Mouse (Mus musculus): Measurements from ENCODE around the gene Aldh8a1. TPM values are rescaled to one million over a fixed set of nuclear protein-coding genes. Genes with fewer than 3 reads are reported as not detected.

The Aldh8a1 gene
- polyA plus RNA-seq (2015; fragmentation: Nextera tagmentation; extraction: Ambion mirVana): 2.9 and 3.5 TPM in 2 replicates

GRCm38 (mm10) chr10:21376682-21377473 is at the start of gene Aldh8a1:
Gene Aldh8a1, plus strand, starts transcription at chr10:21377291.
- WGBS: 81% methylated on average over 13 of the region's 13 CpGs
- Histone ChIP-seq H3K4me1 (no peaks in the 10 kb centered on the region), H3K36me3 (no peaks in the 10 kb centered on the region), H3K27me3 (no peaks in the 10 kb centered on the region), H3K27ac (no peak within 1 kb of the TSS), H3K9ac (no peak within 1 kb of the TSS), H3K4me3 (replicated peaks) (no peak within 1 kb of the TSS), H3K9me3 (replicated peaks) (no peaks in the 10 kb centered on the region), H3K4me2 (no peak within 1 kb of the TSS)
- ATAC-seq (replicated peaks; ENCODE audit: low FRiP score): no peak

DNA sequence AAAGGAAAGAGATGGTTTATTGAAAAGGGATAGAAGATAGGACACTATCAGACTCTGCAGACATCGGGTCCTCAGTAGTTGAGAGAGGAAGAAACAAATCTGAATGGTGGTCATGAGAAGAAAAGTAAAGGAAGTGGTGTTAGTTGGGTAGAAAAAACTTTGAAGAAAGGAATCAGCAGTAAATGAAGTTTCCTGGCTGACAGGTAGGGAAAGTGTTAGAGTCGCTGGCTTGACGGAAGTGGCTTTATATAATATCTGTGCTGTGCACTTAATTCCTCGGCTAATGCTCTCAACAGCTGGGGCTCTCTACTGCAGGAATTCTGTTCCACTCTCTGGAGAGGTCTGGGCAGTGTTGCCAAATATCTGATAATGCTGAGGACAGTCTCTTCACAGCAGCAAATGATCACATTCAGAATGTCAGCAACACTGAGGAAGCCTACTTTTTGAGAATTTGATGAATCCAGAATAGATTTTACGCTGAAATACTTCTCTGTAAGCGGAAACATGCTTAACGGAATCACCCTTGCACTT is 49.4 kb upstream of the Aldh8a1 start:
- ATAC-seq (replicated peaks; ENCODE audit: low FRiP score): no peak
- no peak overlapping the region for H3K4me2 ChIP-seq
- H3K4me1 ChIP-seq: no peaks in the 10 kb centered on the region
- H3K9ac ChIP-seq: no peak overlapping the region
- WGBS: 86% methylated on average over 7 of the region's 7 CpGs
- H3K27me3 ChIP-seq: no peaks in the 10 kb centered on the region
- no peak overlapping the region for H3K4me3 ChIP-seq (replicated peaks)
- no peaks in the 10 kb centered on the region for H3K9me3 ChIP-seq (replicated peaks)
- H3K27ac ChIP-seq: no peak overlapping the region
- H3K36me3 ChIP-seq: peaks cover 23% of the 10 kb centered on the region

GRCm38 (mm10) chr10:21334349-21335105 is 42.6 kb upstream of the Aldh8a1 start:
- H3K27me3 ChIP-seq: no peaks in the 10 kb centered on the region
- H3K9ac ChIP-seq: no peak overlapping the region
- H3K4me3 ChIP-seq (replicated peaks): no peak overlapping the region
- H3K36me3 ChIP-seq: peaks cover 66% of the 10 kb centered on the region
- WGBS: 79% methylated on average over 7 of the region's 7 CpGs
- 0 out of 2 replicates have a peak, but pooled peaks cover 6% of the 10 kb centered on the region for H3K9me3 ChIP-seq (replicated peaks)
- no peak for ATAC-seq (replicated peaks; ENCODE audit: low FRiP score)
- no peak overlapping the region for H3K4me2 ChIP-seq
- no peaks in the 10 kb centered on the region for H3K4me1 ChIP-seq
- H3K27ac ChIP-seq: no peak overlapping the region

- no peak for ATAC-seq (replicated peaks; ENCODE audit: low FRiP score)
- Histone ChIP-seq H3K36me3 (peaks cover 72% of the 10 kb centered on the region), H3K27ac (no peak overlapping the region), H3K9ac (no peak overlapping the region), H3K4me2 (no peak overlapping the region), H3K4me3 (replicated peaks) (no peak overlapping the region), H3K4me1 (no peaks in the 10 kb centered on the region), H3K27me3 (no peaks in the 10 kb centered on the region), H3K9me3 (replicated peaks) (0 out of 2 replicates have a peak, but pooled peaks cover 6% of the 10 kb centered on the region)
- WGBS: 96% methylated on average over 5 of the region's 5 CpGs
Observed at GRCm38 (mm10) chr10:21335534-21335933, 41.6 kb upstream of the Aldh8a1 start.

- Histone ChIP-seq H3K4me1 (no peaks in the 10 kb centered on the region), H3K4me3 (replicated peaks) (no peak overlapping the region), H3K4me2 (no peak overlapping the region), H3K36me3 (peaks cover 73% of the 10 kb centered on the region), H3K27me3 (no peaks in the 10 kb centered on the region), H3K9ac (no peak overlapping the region), H3K27ac (no peak overlapping the region), H3K9me3 (replicated peaks) (0 out of 2 replicates have a peak, but pooled peaks cover 6% of the 10 kb centered on the region)
- 74% methylated on average over 2 of the region's 2 CpGs for WGBS
- ATAC-seq (replicated peaks; ENCODE audit: low FRiP score): no peak
Observed at GRCm38 (mm10) chr10:21337191-21337590, 39.9 kb upstream of the Aldh8a1 start.

DNA sequence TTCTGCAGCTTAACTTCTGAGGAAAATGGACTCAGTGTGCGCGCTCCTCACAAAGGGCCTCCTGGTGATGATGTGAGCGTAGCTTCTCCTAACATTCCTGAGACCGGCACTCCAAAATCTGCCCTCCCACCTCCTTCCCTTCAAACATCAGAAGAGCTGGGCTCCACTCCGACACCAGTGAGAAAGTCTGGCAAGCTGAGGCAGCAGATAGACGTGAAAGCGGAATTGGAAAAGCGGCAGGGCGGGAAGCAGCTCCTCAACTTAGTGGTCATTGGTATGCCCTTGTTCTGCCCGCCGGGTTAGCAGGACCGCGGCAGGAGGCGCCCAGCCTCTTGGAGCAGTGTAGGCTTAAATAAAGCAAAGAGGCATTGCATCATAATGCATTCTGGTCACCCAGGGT is 35.4 kb upstream of the Aldh8a1 start:
- Histone ChIP-seq H3K4me1 (no peaks in the 10 kb centered on the region), H3K9ac (no peak overlapping the region), H3K9me3 (replicated peaks) (0 out of 2 replicates have a peak, but pooled peaks cover 5% of the 10 kb centered on the region), H3K27ac (no peak overlapping the region), H3K4me3 (replicated peaks) (no peak overlapping the region), H3K27me3 (no peaks in the 10 kb centered on the region), H3K36me3 (peaks cover 75% of the 10 kb centered on the region), H3K4me2 (no peak overlapping the region)
- WGBS: 93% methylated on average over 14 of the region's 14 CpGs
- ATAC-seq (replicated peaks; ENCODE audit: low FRiP score): no peak

DNA sequence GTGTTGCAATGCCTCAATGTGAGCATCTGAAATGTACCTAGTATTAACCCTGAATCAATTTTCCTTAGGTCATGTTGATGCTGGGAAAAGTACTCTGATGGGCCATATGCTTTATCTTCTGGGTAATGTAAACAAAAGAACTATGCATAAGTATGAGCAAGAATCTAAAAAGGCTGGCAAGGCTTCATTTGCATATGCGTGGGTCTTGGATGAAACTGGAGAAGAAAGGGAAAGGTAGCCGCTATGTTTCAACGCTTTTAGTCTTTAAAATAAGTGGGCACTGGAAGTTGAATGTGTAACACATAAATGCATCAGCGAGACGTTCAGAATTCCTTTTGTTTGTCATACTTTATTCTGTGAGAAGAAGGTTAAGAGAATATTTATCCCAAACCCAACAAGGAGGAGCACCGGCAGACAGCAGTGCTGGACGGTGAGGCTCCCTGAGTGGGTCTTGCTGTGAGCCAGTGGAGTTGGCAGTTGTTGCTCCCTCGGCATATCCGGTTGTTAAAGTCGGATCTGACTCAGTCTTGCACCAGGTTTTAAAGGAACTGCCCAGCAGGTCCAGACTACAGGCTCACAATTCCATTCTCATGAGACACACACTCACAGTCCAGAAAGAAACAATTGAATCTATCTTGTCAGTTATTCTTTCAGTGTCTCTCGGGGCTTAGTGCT is 34.6 kb upstream of the Aldh8a1 start:
- no peak for ATAC-seq (replicated peaks; ENCODE audit: low FRiP score)
- Histone ChIP-seq H3K9me3 (replicated peaks) (no peaks in the 10 kb centered on the region), H3K4me2 (no peak overlapping the region), H3K27me3 (no peaks in the 10 kb centered on the region), H3K36me3 (peaks cover 73% of the 10 kb centered on the region), H3K9ac (no peak overlapping the region), H3K27ac (no peak overlapping the region), H3K4me3 (replicated peaks) (no peak overlapping the region), H3K4me1 (no peaks in the 10 kb centered on the region)
- 89% methylated on average over 11 of the region's 11 CpGs for WGBS

GRCm38 (mm10) chr10:21347332-21347731 is 29.8 kb upstream of the Aldh8a1 start:
- Histone ChIP-seq H3K4me2 (no peak overlapping the region), H3K9ac (no peak overlapping the region), H3K27me3 (no peaks in the 10 kb centered on the region), H3K36me3 (peaks cover 59% of the 10 kb centered on the region), H3K4me1 (no peaks in the 10 kb centered on the region), H3K4me3 (replicated peaks) (no peak overlapping the region), H3K9me3 (replicated peaks) (no peaks in the 10 kb centered on the region), H3K27ac (no peak overlapping the region)
- WGBS: 95% methylated on average over 4 of the region's 4 CpGs
- ATAC-seq (replicated peaks; ENCODE audit: low FRiP score): no peak

DNA sequence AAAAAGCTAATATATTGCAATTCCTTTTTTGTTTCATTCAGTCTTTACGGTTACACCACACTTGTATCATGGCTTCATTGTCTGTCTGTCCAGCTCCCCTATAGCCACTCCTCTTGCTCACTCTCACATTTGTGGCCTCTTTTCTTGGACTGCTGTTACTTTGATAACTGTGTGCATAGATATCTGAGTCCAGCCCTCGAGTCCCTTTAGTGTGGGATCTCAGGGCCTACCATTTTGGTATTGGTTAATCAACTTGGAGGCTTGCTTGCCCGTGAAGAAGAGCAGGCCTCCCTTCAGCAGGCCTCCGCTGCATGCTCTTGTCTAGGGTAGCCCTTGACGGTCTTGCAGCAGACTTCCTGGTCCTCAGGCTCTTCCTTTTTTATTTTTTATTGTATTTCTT is 27.6 kb upstream of the Aldh8a1 start:
- H3K4me2 ChIP-seq: no peak overlapping the region
- WGBS: 93% methylated on average over 5 of the region's 5 CpGs
- H3K4me1 ChIP-seq: no peaks in the 10 kb centered on the region
- H3K36me3 ChIP-seq: peaks cover 68% of the 10 kb centered on the region
- no peaks in the 10 kb centered on the region for H3K9me3 ChIP-seq (replicated peaks)
- H3K27me3 ChIP-seq: no peaks in the 10 kb centered on the region
- no peak overlapping the region for H3K9ac ChIP-seq
- H3K27ac ChIP-seq: no peak overlapping the region
- H3K4me3 ChIP-seq (replicated peaks): no peak overlapping the region
- no peak for ATAC-seq (replicated peaks; ENCODE audit: low FRiP score)

DNA sequence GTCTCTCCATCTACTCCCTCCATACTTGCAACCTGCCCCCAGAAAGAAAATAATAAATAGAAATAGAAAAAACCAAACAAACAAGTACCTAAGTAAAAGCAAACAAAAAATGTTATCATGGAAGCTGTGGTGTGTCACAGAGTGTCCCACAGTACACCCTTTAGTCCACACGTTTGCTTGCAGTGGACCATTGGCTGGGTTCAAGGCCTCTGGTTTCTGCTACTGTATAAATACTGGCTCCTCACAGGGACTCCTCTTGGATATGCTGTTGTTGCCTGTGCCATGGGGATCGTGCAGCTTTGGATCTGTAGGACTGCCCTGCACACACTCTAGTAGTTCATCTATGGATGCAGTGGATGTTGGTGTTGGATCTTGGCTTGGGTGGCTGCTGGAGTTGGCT is 27.1 kb upstream of the Aldh8a1 start:
- H3K36me3 ChIP-seq: peaks cover 71% of the 10 kb centered on the region
- H3K27ac ChIP-seq: no peak overlapping the region
- H3K4me2 ChIP-seq: no peak overlapping the region
- H3K4me1 ChIP-seq: no peaks in the 10 kb centered on the region
- no peaks in the 10 kb centered on the region for H3K9me3 ChIP-seq (replicated peaks)
- H3K4me3 ChIP-seq (replicated peaks): no peak overlapping the region
- 98% methylated on average over 2 of the region's 2 CpGs for WGBS
- ATAC-seq (replicated peaks; ENCODE audit: low FRiP score): no peak
- H3K27me3 ChIP-seq: no peaks in the 10 kb centered on the region
- H3K9ac ChIP-seq: no peak overlapping the region

DNA sequence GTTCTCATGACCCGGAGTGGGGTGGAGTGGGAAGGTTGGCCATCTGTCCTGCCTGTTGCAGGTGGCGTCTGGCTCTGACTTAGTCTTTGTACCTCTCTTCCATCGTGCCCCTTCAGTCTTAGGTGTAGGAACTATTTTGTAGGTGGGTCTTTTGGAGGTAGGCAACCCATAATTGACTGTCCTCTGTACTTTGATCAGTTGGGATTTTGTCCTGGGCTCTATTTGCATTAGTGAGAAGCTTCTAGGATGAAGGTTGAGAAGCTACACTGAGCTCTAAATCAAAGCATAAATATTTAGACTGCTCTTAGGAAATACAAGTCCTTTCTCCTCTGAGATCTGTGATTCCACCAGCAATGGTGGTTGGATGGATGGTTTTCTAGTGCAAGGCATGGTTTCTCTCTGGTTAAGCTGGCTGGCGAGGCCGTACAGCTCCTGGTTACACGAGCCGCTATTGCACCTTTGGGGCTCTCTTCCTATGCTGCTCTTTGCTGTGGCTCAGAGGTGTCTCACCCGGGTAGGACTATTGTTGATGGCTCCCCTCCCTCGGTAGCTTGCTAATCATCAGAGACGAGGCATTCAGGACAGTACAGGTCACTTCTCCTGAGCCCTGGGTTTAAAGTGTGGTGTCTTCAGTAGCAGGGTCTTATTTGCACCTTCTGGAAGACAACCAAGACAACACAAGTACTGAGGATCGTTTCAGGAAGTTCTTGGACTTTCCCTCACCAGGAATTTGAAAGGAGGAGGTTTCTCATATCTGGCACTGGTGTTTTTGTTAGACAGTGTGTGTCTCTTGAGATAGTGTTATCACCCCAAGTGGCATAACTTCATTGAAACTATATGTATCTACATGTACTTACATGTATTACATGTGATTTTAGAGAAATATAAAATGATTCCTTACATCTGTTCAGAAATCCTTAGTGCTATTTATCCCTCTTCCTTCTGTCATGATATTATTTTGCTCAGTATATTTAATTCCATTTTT is 26.3 kb upstream of the Aldh8a1 start:
- no peak overlapping the region for H3K4me3 ChIP-seq (replicated peaks)
- WGBS: 86% methylated on average over 11 of the region's 11 CpGs

More for the DNA sequence above, 26.3 kb upstream of the Aldh8a1 start:
- Histone ChIP-seq H3K9ac (no peak overlapping the region), H3K4me1 (no peaks in the 10 kb centered on the region), H3K4me2 (no peak overlapping the region), H3K27ac (no peak overlapping the region), H3K36me3 (peaks cover 70% of the 10 kb centered on the region), H3K27me3 (no peaks in the 10 kb centered on the region), H3K9me3 (replicated peaks) (no peaks in the 10 kb centered on the region)
- ATAC-seq (replicated peaks; ENCODE audit: low FRiP score): no peak

Data from kidney, embryonic 15.5 days (tissue).